Mouse (Mus musculus) ovary, postnatal 36 days (tissue): ENCODE measurements at regions not wholly inside any gene's neighbourhood (a gene's known extent, or its start where the extent isn't known, plus 50 kb on each side); places are given as distances from the start of the nearest gene placed in this dataset.

Source experiments
- DNase-seq: peaks from one replicate; pipeline ENCODE4 v3.0.0; 2022; ENCODE audit warnings: low spot score, mixed read lengths

- DNase-seq, result no peak
Observed at GRCm38 (mm10) chr10:66935731-66936130, 160.2 kb upstream of the Jmjd1c start.

GRCm38 (mm10) chr10:66937116-66937515, 158.8 kb upstream of the Jmjd1c start:
- DNase-seq, result no peak

- no peak for DNase-seq
Observed at GRCm38 (mm10) chr10:66940368-66940767, 155.6 kb upstream of the Jmjd1c start.

GRCm38 (mm10) chr10:66940922-66941321, 155.0 kb upstream of the Jmjd1c start:
- DNase-seq, result no peak

- no peak for DNase-seq
Observed at GRCm38 (mm10) chr10:66941974-66942373, 154.0 kb upstream of the Jmjd1c start.

- no peak for DNase-seq
Observed at GRCm38 (mm10) chr10:66943875-66944274, 152.1 kb upstream of the Jmjd1c start.

GRCm38 (mm10) chr10:66946161-66946560, 149.8 kb upstream of the Jmjd1c start:
- DNase-seq, result no peak

- DNase-seq, result no peak
Observed at GRCm38 (mm10) chr10:66948329-66948728, 147.6 kb upstream of the Jmjd1c start.

GRCm38 (mm10) chr10:66950441-66950840, 145.5 kb upstream of the Jmjd1c start:
- DNase-seq, result no peak

GRCm38 (mm10) chr10:66951231-66951822, 144.6 kb upstream of the Jmjd1c start:
- DNase-seq, result no peak

- DNase-seq, result no peak
Observed at GRCm38 (mm10) chr10:66951935-66952334, 144.0 kb upstream of the Jmjd1c start.

GRCm38 (mm10) chr10:66953248-66953975, 142.5 kb upstream of the Jmjd1c start:
- no peak for DNase-seq

GRCm38 (mm10) chr10:66953976-66954505, 141.9 kb upstream of the Jmjd1c start:
- no peak for DNase-seq

- DNase-seq, result no peak
Observed at GRCm38 (mm10) chr10:66955430-66955829, 140.5 kb upstream of the Jmjd1c start.

GRCm38 (mm10) chr10:66956619-66957018, 139.3 kb upstream of the Jmjd1c start:
- no peak for DNase-seq

- DNase-seq, result no peak
Observed at GRCm38 (mm10) chr10:66957373-66957772, 138.6 kb upstream of the Jmjd1c start.
